Mouse (Mus musculus) layer of hippocampus, postnatal 10 days (tissue): ENCODE data around the gene Ltk. TPM values are rescaled to one million over a fixed set of nuclear protein-coding genes. Genes with fewer than 3 reads are reported as not detected.
"Not testable (repeated sequence)": the region's sequence is repeated elsewhere in the genome, so short reads cannot be mapped to it uniquely, and the experiment has no call there.

Experiments
- DNase-seq, 2 experiments: peaks; one replicate each; pipeline ENCODE4 v3.0.0; 2021; ENCODE audit warnings: low spot score in 2 of 2
- total RNA-seq, 2 experiments: library from RNA; stranded (reverse); gene quantifications; 2 replicates each; pipeline ENCODE4 v1.2.3; 2021

Ltk gene
- total RNA-seq, 2 experiments from 2014 or later = 3.6 to 4.8 TPM

DNA sequence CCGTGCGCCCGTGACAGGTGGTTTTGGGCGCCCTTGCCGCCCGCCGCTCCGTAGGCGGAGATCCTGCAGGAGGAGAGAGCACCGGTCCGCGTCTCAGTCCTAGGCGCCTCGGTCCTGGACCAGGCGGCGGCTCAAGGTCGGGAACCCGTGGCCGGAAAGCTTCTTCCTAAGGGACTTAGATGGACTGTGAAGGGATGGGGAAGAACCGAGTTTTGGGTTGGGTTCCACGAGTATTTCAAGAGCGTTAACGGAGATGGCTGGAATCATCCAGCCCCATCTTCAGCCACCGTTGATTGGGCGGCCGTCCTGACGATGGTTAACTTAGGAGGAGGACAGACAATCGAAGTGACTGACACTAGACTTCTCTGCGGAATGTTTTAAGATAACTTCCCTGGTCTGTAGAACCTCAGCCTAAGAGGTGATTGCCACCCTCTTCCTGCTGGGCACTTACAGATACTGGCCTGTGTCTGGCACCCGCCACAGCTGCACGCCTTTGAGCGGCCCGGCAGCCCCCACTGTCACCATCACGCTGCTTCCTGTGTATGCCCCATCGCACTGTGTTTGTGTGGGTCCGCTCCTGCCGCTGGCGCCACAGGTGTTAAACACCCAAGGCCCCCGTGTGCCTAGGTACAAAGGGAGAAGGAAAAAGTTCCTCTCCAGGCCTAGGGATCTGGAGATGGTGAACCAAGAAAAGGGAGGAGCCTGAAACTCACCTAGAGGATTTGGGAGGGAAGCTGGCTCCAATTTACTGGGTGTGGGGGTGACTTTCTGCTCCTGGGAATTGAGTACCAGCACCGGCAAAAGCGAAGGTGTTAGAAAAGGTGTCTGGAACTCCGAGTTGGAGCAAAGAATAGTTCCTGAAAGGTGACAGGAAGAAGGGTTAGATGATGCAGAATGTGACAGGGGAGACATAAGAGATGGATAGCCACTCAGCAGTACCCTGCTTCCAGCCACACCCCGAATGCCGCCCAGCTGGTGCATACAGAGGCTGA lies 1.1 kb downstream of the Ltk start:
- no peak for DNase-seq

DNA sequence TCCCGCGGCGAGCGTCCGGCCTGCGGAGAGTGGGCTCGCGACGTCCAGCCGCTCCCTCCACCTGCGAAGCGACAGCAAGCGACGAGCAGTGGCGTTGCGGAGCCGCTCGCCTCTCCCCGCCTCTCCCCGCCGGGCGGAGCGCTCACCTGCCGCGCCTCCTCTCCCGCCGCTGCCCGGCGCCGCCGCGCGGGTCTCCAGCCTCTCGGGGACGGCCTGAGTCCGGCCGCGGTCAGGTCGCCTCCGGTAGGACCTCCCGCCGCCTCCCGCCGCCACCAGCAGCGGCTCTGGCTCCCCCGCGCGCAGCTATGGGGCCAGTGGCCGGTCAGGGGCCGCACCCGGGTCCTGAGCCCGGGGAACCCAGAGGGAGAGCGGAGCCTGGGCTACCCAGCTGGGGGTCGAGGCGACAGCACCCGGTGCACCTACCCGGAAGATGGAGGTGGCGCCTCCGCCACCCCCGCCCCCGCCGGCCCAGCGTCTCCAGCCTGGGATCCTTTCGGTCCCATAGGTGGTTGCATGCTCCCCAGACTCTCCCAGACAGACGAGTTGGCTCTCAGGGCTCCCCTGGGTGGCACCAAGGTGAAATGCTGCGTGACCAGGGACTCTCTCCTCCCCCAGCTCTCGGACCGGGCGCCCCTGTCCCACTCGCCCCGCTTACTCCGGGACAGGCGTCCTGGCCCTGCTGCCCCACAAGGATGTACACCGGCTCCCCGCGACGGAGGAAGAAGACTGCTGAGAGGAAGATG lies 2.0 kb downstream of the Ltk start:
- DNase-seq = peak in 1 of 2 experiments; percentile 34

DNA sequence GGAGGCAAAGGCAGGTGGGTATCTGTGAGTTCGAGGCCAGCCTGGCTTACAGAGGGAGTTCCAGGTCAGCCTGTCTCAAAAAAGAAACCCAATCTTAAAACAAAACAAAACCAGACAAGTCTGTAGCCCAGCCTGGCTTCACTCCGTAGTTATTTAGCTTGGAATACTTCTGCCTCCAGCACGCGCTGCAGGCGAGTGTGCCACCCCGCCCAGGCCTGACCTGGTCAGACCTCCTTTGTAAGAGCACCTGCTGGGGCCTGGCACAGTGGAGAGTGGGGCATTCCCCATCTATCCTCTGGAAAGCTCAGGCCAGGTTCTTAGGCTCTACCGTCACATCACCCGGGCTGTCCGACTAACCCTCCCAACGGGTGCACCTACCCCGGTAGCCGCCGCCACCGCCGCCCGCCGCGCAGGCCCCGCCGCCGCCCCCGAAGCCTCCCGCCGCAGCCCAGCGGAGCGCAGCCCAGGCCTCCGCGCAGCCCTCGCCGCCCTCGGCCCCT lies 2.6 kb downstream of the Ltk start:
- DNase-seq = no peak

DNA sequence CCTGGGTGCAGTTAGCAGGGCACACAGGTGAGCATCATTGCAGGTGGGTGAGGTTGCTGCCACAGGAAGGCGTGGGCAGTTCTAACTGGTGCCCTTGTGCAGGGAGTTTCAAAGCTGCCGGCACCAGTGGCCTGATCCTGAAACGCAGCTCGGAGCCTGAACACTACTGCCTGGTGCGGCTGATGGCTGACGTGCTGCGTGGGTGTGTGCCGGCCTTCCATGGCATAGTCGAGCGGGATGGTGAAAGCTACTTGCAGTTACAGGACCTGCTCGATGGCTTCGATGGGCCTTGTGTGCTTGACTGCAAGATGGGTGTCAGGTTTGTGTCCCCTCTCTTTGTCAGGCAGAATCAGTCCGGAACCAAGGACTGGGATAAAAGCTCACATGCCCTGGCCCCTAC lies 11.0 kb downstream of the Ltk start:
- no peak for DNase-seq

DNA sequence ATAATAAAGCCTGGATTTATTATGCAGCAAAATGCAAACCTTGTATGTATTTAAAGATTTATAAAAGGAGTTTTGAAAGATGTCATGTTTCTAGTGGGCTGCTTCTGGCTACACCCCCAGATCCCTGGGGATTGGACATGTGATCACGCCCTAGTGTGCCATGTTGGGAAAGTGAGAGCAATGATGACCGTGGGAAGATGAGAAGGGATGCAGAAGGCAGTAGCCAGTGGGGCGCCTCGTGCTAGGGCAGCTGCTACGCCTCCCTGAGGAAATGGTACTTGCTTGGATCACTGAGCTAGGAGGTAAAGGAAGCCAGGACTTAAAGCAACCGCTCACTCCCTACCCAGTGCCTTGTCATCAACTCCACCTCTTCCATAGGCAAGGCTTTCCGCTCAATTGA lies 12.7 kb downstream of the Ltk start:
- no peak for DNase-seq

DNA sequence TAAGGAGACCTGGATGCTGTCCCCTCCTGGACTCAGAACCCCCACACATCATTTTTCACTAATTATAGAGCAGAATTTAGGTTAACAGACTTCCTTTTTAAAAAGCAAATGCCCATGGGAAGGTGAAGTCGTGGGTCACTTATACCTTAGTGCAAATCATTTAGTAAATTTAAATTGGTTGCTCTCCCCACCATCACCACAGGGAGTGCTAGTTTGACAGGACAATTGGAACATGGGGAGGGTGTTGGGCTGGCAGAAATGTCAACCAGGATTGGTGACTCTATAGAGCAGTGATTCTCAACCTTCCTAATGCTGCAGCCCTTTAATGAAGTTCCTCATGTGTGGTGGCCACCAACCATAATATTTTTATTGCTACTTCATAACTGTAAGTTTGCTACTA lies 14.9 kb downstream of the Ltk start:
- DNase-seq = no peak

DNA sequence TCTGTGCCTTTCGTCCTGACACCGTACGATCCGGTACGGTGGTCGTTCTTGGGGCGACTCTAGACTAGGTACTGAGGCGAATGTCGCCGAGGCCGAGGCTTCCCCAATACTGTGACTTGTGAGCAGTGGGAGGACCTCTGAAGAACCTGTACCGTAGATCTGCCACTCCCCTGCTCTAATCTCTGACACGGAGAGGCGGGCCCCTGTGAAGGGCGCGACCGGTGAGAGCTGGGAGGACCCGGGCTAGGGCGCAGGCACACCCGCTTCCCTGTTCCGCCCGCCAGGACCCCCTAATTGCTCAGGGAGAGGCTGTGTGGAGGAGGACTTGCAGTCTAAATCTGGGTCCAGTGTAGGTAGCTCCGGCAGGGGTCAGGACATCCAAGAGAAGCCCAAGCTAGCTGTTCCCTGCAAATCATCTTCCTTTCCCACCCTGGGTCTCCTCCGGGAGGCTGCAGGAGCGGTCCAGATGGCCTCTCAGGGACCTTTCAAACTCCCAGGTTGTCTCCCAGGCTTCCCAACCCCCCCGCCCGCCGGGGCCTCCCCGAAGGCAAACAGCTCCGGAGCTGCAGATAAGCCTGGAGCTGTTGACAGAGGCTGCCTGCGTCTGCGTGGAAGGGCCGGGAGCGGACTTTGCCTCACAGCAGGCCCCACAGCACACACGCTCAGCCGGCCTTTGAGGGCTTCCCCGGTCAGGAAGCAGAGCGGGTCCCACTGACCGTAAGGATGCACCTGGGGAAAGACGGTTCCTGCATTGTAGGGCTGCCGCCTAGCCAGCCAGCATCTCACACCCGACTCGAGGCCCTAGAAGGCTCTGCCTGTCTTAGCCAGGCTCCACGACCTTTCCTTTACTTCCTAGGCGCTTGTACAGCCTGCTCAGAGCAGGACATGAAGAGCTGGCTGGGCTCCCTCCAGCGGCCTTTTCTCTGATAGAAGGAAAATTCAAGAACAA lies 15.8 kb downstream of the Ltk start:
- DNase-seq = peak in 1 of 2 experiments; percentile 28

DNA sequence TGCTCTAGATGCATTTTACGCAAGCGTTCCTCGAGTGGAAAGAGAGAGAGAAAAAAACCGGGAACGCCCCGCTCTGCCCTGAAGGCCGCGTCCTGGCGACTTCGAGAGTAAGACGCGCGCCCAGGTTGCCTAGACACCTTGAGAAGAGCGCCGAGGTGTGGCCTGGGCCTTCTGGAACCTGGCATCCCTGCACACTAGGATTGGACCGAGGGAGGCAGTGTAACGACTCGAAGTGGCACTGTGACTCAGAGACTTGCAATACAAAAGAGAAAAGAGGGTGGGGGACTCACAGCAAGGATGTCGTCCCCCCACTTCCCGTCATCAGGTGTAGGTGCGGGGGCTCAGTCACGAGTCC lies 16.4 kb downstream of the Ltk start:
- DNase-seq = no peak

DNA sequence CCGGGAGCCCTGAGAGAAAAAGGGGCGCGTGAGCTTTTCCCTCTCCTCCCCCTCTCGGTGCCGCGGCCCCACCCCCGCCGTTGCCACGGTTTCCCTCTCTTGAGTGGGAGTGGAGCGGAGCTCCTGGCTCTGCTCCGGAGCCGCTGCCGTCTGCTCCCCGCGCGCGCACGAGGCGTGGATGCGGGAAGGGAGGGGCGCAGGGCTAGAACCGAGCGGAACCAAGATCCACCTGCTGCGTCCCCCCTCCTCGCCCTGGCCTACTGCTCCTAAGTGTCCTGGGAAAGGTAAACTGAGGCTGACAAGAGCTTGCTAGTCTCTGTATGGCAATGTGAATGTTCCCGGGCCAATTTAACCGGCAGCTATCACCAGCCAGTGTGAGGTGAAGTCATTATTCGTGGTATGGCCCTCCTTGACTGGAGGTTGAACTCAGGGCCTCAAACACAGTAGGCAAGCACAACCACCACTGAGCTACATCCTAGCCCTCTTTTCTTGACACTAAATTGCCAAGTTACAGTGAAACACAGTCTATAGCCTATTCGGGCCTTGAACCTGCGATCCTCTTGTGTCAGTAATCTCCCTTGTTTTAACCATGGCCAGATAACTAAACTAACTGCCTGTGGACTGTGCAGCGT lies 16.9 kb downstream of the Ltk start:
- DNase-seq = peak; percentile 67 to 74

DNA sequence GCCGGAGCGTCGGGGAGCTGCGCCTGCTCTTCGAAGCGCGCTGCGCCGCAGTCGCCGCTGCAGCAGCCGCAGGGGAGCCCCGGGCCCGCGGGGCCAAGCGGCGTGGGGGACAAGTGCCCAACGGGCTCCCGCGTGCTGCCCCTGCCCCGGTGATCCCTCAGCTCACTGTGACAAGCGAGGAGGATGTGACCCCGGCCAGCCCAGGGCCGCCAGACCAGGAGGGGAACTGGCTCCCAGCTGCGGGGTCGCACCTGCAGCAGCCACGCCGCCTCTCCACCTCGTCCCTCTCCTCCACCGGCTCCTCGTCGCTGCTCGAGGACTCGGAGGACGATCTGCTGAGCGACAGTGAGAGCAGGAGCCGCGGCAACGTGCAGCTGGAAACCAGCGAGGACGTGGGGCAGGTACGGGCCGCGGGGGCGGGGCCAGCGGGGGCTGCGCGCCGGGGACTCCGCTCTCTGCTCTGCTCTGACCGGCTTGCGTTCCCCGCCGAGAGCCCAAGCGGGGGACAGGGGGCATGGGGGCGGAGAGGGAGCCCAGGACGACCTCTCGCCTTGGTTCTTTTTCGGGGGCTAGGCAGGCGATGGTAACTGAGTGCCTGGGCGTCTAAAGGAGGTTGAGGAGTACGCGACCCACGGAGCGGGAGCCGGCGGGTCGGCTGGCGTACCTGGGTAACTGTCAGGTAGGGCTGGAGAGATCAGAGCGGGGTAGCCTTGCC lies 17.6 kb downstream of the Ltk start:
- DNase-seq = peak; percentile 32 to 50

DNA sequence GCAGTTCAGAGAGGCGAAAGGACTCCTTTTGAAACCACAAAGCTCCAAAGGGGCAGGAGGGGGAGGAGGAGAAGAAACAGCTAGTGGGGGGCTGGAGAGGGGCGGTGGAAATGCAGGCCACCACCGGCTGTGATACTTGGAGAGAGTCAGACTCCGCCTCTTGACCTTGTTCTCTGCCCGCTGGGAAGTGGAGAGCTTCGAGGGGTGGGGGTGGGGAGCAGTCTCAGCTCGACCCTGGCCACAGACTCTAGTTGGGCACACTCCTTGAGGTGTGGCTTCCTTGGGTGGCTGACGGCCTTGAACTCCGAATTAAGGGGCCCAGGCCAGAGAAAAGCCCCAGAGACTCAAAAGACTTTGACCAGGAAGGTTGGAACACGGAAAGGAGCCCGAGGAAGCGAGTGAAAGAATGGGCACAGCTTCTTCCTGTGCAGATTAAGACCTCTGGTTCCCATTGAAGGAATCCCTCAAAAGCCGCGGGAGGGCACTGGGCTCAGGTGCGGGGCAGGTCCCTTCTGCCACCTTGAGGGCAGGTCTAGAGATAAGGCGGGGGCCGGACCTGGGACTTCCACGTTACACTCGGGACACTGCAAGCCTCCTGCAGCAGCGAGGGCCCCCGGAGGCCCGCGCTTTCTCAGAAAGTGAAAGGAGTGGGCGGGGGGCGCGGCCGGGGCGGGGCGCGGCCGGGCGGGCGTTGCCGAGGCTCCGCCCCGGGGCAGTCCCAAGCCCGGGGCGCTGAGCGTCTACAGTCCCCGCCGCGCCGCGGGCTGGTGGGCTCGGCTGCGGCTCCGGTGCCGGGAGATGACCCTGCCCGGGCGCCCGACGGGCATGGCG lies 18.4 kb downstream of the Ltk start, which contains the start of gene Itpka:
Itpka (plus strand) TSS at position 757 of the 831 bp plus-strand sequence.
- DNase-seq = peak; percentile 40 to 70

DNA sequence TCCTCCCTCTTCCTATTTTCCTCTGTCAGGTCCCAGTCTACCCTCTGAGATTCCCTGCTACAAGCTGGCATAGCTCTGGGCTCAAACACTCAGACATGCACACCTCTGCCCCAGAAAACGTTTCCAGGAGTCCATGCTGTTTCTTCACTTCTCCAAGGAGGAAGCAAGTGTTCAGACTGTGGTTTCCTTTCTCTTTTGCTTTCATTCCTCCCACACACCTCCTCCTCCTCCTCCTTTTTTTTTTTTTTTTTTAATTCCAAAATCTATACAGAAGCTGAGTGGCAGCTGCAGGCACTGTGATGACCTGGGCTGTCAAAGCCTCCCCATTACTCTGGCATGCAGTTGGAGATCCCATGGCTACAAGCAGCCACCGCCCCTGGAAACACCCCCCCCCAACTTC lies 19.7 kb downstream of the Ltk start:
- DNase-seq = no peak

DNA sequence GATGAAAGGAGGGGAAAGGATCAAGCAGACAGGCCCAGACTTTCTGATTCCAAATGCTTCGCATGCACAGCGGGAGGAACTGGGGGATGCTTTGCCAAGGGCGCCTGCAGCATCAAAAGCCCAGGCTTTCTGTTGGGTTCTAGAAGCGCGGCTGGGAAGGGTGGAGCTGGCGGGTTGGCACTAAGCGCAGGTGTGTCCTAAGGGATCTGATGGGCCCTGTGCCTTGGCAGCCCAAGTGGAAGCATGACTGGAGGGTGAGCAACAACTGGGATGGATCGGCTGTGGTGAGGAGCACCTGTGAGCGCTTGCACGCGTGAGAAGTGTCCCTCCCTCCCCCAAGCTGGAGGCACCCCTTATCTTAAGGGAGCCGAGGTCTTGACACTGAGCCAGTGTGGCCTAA lies 23.1 kb downstream of the Ltk start:
- DNase-seq = no peak

DNA sequence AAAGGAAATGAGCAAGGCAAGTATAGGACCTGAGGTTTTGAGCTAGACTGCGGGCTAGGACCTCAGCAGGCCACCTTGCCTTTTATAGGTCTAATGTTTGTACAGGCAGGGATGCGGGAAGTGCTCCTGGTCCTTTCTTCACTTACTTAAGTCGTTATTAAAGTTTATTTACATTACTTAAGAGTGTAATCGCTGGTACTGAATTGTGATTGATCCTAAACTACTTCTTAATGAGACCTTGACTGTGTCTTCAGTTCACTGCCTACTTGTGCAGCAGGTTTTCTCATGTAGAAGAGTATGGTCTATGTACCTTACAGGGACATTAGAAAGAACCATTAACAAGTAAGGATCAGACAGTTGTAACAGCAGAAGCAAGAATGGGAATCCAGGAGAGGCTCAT lies 29.5 kb downstream of the Ltk start:
- no peak for DNase-seq

DNA sequence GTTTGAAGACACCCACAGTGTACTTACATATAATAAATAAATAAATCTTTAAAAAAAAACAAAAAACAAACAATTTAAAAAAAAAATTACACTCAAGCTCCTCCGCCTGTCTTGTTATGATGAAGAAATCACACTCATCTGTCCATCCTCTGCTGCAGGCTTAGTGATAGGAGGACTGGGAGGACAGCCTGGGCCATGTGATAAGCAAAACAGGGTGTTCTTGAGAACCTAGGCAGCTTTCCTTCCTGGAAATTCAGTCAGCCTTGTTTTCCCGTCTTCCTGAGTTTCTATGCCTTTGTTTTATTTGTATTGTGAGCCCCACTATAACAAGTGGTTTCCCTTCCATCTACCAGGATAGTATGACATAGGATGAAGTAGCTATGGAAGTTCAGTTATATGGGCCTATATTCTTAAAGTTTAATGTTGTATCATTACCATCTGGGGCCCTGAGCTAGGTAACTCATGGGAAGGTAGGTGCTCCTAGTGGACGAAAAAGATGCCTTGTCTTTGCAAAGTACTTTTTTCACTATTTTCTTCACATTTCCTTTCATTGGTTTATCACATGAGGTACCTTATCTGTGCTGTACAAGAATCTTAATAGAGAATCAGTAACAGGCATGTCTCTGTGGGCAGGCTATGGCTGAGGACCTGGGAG lies 32.3 kb downstream of the Ltk start:
- no peak for DNase-seq

DNA sequence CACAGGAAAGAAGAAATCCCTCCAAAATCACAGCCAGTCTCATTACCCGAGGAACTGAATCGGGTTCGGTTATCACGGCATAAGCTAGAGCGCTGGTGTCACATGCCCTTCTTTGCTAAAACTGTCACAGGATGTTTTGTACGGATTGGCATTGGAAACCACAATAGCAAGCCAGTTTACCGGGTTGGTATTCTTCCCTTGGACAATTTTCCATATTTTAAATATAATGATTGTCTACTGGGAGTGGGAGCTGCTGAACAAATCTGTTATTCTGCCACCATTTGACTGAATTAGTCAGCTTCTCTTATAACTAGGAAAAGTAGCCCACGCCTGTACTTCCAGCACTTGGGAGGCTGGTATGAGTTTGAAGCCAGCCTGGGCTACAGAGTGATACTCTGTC lies 39.2 kb downstream of the Ltk start:
- no peak for DNase-seq

DNA sequence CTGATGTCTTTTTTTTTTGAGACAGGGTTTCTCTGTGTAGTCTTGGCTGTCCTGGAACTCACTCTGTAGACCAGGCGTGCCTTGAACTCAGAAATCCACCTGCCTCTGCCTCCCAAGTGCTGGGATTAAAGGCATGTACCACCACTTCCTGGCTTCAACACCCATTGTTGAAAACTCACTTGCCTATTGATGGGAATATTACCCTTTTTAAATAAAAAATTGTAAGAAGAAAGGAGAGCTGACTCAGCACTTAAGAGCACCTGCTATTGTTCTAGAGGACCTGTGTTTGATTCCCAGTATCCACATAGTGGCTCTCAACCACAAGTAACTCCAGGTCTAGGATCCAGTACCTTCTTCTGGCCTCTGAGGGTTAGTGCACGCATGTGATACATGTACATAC lies 44.4 kb downstream of the Ltk start:
- DNase-seq = not testable (repeated sequence)

DNA sequence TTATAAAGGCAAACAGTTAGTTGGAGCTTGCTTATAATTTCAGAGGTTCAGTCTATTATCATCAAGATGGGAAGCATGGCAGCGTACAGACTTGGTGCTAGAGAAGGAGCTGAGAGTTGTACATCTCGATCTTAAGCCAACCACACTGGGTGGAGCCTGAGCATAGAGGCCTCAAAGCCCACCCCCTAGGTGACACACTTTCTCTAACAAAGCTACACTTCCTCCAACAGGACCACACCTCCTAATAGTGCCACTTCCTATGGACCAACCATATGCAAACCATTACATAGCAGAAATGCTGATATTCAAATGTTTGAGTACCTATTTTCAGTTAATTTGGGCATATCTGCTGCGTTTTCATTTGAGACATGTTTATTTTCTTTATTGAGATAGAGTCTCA lies 50.2 kb downstream of the Ltk start:
- DNase-seq = no peak
